Mouse (Mus musculus) ES-Bruce4 (cell line): ENCODE measurements around the gene Slc44a4.

ENCODE experiments used
- CTCF ChIP-seq: IDR thresholded peaks from one replicate; pipeline ENCODE4 v1.8.1; 2011; ENCODE audit warnings: low read depth, low read length
- EP300 ChIP-seq: IDR thresholded peaks from 2 replicates; pipeline ENCODE4 v1.6.1; 2011; ENCODE audit warnings: low read depth, low read length; ENCODE audit not compliant: insufficient read depth
- POLR2A ChIP-seq: IDR thresholded peaks from one replicate; pipeline ENCODE4 v1.8.1; 2011; ENCODE audit warnings: low read length; ENCODE audit not compliant: insufficient read depth

- no peak for TF ChIP-seq CTCF
- TF ChIP-seq POLR2A, result no peak
- TF ChIP-seq EP300, result no peak
Measured at GRCm38 (mm10) chr17:34950514-34951455, 36.5 kb downstream of the Slc44a4 start.
